Mouse (Mus musculus) lung, adult 2 months (tissue): ENCODE measurements at regions not wholly inside any gene's neighbourhood (a gene's known extent, or its start where the extent isn't known, plus 50 kb on each side); places are given as distances from the start of the nearest gene placed in this dataset.

Experiments used
- CTCF ChIP-seq: fragments of 200-500 bp; IDR thresholded peaks from 2 replicates; pipeline ENCODE4 v1.5.1; 2011; ENCODE audit warnings: mild to moderate bottlenecking, low read length, control low read depth; ENCODE audit not compliant: insufficient read depth
- POLR2A ChIP-seq: fragments of 200-500 bp; IDR thresholded peaks from 2 replicates; pipeline ENCODE4 v1.6.1; 2011; ENCODE audit warnings: low read depth, mild to moderate bottlenecking, control low read depth, low read length, borderline replicate concordance; ENCODE audit errors: extremely low read depth

- TF ChIP-seq POLR2A (no peak), CTCF (no peak)
Measured at GRCm38 (mm10) chr5:53357086-53357608, 90.3 kb downstream of the Smim20 start.
